Mouse (Mus musculus) cortical plate, adult 2 months (tissue): ENCODE data around the gene Ttf2.

Source experiments
- CTCF ChIP-seq: fragments of 200-500 bp; IDR thresholded peaks from 2 replicates; pipeline ENCODE4 v1.5.1; 2011; ENCODE audit warnings: mild to moderate bottlenecking, control low read depth, low read length; ENCODE audit not compliant: insufficient read depth; ENCODE audit errors: extremely low read depth
- POLR2A ChIP-seq: fragments of 200-500 bp; IDR thresholded peaks from 2 replicates; pipeline ENCODE4 v1.6.1; 2011; ENCODE audit warnings: mild to moderate bottlenecking, low read length, control low read depth; ENCODE audit not compliant: insufficient read depth; ENCODE audit errors: extremely low read depth

GRCm38 (mm10) chr3:101015254-101015653 is 45.8 kb upstream of the Ttf2 start:
- TF ChIP-seq CTCF (no peak), POLR2A (no peak)
